Mouse (Mus musculus) ovary, postnatal 36 days (tissue): ENCODE measurements around the gene Fosb.
A peak's percentile ranks its signal among the peaks of the same experiment; 100 is the strongest.

Experiments used
- DNase-seq: peaks from one replicate; pipeline ENCODE4 v3.0.0; 2022; ENCODE audit warnings: low spot score, mixed read lengths

The Fosb gene

DNA sequence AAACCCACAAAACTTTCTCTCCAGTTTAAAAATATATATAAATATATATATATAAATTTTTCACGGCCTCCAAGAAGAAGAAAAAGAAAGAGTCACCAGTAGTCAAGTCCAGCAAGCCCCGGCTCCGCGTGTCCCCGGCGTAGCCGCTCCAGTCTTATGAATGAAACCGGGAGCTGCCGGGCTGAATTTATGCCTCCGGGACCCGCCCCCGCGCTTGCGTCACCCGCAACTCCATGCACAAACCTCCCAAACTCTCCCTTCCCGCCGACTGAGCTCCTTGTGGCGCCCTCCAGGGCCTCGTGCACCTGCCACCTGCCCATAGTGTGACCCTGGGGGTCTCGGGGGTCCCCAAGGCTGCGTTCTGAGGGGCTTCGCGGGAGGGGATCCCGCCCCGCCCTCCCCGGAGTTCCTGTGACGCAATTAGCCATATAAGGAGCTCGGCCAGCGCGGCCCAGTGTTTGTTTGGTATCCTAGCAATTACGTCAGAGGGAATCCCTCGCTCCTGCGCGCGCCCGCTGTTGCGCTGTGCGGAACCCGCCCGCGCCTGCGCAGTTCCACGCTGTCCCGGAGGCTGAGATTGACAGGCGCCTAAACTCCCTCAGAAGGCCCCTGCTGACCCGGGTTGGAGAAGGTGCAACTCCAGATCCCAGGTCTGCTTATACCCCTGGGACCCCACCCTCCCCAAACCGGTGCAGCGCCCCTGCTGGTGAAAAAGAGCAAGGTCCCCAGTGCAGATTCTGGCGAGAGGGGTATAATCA lies at the start of gene Fosb:
Fosb (minus strand) TSS at position 168 of the 758 bp plus-strand sequence.
- peak; percentile 92 for DNase-seq

- peak; percentile 85 for DNase-seq
These were observed 49.5 kb upstream of the Fosb start, which contains the start of the genes Cd3eap and Ppp1r13l for GRCm38 (mm10) chr7:19359299-19359891. Gene Cd3eap, minus strand, starts transcription at chr7:19359483. Gene Ppp1r13l, plus strand, starts transcription at chr7:19359749.

- DNase-seq: no peak
These were observed 48.8 kb upstream of the Fosb start for GRCm38 (mm10) chr7:19358634-19359033.

DNA sequence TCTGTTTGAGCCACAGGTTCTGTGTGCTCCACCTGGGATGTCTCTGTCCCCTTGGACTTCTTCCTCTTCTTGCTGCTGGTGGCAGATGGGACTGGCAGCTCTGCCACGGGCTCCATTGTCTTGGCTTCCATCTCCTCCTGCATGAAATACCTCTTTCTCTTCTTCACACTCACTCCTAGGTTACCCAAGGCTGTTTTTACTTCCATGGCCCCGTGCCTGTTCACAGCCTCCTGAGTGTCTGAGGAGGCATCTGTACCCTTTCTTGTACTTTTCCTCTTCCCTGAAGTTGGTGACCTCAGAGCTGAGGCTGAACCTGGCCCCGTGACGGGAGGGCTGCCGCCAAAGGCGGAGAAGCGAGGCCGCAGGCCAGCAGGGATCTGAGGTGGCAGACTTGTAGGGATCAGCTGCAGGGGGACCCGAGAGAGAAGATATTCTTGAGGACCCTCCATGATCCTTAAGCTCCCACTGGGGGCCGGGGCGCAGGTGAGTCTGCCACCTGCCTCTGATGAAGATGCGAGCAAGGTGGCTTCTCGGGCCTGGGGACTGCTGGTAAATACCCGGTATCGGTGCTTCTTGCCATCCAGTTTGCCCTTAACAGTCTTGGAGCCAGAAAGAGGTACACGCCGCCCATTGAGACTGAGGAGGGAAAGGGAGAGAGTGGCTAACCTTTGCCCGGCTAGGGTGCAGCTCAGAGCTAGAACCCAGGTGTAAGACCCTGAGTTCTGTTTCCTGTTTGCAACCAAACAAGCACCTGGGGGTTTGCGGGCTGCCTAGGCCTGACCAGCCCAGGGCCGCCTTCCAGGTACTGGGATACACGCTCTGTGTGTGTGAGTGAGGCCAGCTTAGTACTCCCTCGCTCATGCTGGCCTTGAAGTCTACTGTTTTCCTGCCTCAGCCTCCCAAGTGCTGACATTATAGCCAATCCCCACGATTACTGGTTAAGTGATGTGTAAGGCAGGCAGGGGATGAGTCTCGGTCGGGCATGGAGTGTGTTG lies 47.8 kb upstream of the Fosb start:
- DNase-seq: no peak

DNA sequence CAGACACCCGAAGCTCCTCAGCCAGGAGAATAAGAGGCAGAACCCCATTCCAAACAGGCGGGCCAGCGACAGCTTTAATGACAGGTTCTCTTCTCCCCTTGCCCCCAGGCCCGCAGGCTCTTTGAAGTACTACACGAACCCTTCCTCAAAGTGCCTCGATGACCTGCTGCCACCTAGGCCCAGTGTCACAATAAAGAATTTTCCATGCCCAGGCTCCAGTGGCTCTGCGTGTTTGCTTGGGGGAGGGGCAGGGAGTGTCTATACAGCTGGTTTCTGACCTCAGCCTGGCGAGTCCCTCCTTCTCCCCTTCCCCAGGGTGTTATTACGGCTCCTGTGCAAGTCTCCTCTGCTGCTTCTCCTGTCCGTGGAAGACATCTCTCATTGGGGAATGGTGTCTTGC lies 46.5 kb upstream of the Fosb start:
- no peak for DNase-seq

DNA sequence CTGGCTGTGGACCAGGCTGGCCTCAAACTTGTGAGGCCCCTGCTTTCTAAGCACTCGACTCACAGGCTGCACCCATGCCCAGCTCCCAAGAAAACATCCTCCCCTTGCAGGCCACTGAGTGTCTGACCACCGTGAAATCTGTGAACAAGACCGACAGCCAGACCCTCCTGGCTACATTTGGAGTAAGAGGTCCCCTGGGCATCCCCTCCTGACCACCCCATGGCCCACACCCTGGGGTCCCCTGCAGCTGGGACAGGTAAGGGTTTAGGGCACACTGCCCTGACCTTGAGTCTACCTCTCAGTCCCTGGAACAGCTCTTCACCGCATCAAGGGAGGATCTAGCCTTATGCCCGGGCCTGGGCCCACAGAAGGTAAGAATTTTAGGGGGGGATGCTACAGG lies 45.1 kb upstream of the Fosb start:
- DNase-seq: no peak

DNA sequence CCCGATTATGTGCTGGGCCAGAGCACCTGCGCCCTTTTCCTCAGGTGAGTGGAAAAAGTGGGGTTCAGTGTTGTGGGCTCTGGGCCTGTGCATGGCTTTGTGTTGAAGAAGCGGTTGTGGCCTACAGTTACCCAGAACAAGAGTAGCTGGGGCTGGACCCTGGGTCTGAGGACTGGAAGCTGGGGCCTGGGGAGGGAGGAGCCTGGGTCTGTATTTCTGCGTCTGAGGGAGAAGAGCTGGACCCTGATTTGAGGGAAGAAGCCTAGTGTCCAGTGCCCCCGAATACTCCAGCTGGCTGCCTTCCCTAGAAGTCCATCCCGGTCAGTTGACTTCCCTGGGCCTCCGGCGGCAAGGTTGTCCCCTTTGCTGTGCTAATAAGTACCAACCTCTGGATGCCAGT lies 40.4 kb upstream of the Fosb start:
- no peak for DNase-seq

DNA sequence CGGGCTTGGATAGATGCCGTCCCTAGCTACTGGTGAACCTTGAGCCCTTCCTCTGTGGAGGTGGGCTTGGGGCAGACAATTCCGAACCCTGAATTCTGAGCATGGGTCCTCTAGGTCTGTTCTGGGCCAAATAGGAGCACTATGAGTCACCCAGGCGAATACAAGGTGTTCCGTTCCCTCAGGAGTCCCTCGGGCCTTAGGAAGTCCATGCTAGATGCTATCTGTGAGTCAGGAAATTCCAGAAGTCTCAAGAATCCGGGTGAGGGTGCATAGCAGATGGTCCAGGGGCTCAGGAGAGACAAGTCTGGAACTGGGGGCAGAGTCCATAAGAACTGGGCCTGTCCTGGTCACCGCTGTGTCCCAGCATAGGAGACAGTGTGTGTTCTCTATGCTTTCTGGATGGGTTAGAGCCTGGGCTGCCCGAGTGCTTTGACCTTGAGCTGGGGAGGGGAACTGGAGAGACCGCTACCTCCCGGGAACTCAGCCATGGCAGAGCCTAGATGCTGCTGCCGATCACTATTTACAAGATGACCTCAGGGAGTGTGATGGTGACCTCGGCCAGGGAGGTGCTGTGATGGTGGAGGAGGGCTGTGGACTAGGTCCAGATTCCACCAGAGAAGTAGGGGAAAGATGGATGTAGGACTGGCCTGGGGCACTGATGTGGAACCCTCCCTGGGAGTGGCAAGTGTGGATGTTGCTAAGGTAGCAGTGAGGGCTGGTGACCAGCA lies 39.5 kb upstream of the Fosb start:
- no peak for DNase-seq

- peak; percentile 94 for DNase-seq
These were observed 35.2 kb upstream of the Fosb start for GRCm38 (mm10) chr7:19344938-19345471.

- DNase-seq: no peak
These were observed 34.5 kb upstream of the Fosb start, which contains the start of gene Ercc1 for GRCm38 (mm10) chr7:19344237-19344847. Gene Ercc1, plus strand, starts transcription at chr7:19344778.

- peak; percentile 71 for DNase-seq
These were observed 33.5 kb upstream of the Fosb start for GRCm38 (mm10) chr7:19343210-19343808.

GRCm38 (mm10) chr7:19342481-19343027 lies 32.7 kb upstream of the Fosb start:
- DNase-seq: peak; percentile 81

DNA sequence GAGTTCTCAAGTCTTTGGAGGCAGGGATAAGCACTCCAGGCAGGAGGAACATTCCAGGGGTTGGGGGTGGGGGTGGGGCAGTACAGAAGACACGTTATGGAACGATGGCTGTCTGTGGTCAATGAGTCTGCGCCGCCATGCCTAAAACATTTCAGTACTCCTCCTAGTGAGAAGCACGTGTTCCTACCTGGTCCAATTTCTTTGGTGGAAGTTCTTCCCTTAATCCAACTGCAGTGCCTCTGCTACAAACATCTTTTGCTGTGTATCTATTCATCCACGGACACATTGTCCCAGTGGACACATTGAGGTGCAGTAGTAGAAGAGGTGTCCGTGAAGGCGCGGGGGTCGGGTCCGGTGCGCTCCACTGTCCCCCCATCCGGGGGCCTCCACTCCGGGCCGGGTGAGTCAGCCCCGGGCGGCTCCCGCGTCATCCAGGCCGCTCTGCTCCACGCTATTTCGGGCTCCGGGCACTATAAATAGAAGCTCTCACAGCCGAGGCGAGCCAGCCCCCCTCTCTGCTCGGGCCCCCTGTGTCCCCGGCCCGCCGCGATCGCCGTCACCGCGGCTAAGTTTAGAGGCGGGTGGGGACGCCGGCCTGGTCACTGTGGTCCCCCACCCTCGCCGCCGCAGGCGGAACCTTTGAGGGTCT lies 32.0 kb upstream of the Fosb start:
- DNase-seq: no peak

GRCm38 (mm10) chr7:19341250-19341649 lies 31.4 kb upstream of the Fosb start:
- no peak for DNase-seq

DNA sequence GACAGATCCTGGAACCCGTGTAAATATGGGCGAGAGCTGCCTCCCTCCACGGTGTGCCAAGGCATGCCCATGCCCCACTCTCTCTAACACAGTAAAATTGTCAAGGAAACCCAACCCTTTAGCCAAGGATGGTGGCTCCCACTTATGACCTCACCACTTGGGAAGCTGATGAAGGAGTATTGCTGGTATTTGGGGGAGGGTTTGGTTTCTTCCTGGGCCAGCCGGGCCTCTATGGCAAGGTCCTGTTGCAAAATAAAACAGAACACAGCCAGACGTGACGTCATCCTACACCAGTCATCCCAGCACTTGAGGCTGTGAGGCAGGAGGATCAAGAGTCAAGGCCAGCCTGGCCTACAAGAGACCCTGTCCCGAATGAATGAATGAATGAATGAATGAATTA lies 28.7 kb upstream of the Fosb start:
- no peak for DNase-seq

DNA sequence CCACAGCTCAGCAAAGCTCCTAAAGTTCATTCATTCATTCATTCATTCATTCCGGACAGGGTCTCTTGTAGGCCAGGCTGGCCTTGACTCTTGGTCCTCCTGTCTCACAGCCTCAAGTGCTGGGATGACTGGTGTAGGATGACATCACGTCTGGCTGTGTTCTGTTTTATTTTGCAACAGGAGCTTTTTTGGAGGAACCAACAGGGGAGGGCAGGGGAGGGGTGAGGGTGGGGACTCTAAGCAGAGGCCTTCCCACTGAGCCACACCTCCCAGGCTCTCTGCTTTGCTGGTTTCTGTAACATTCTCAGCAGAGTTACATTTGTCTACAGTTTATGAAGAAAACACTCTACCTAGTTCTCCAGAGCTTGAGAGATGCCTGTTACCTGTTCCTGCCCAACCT lies 28.2 kb upstream of the Fosb start:
- DNase-seq: no peak

GRCm38 (mm10) chr7:19337122-19337521 lies 27.3 kb upstream of the Fosb start:
- DNase-seq: no peak

- DNase-seq: no peak
These were observed 25.7 kb upstream of the Fosb start for GRCm38 (mm10) chr7:19335583-19335982.

DNA sequence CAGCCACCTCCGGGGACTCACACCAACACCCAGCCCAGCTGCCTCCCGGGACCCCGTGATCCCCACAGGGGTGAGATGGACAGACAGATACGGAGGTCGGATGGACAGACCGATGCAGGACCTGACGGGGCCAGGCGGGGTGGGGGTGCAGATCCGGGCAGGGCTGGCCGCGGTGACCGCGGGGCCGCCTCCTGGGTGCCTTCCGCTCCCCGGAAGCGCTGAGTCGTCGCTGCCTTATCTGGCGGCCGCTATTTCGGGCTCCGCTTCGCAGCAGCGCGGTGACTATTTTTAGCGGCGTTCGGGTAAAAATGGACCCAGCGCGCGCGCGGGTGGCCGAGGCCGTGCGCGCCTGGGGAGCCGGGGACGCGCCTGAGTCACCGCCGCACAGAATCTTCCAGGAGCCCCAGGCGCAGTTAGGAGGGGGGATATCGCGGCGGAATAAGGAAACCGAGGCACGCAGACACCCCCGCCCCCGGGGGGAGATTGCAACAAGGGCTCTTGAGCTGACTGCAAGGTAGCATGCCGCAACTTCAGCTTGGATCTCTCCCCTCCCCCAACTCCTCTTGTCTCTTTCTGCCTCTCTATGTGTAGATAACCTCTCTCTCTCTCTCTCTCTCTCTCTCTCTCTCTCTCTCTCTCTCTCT lies 23.0 kb upstream of the Fosb start:
- peak; percentile 69 for DNase-seq
